Mouse (Mus musculus): Measurements from ENCODE around the gene Fam20a.

Fam20a gene

GRCm38 (mm10) chr11:109715311-109715781 lies 6.7 kb downstream of the Fam20a start:
- no peak for DNase-seq

- no peak for DNase-seq
These were observed 7.5 kb downstream of the Fam20a start for GRCm38 (mm10) chr11:109714341-109715247.

GRCm38 (mm10) chr11:109709501-109709900 lies 12.6 kb downstream of the Fam20a start:
- DNase-seq = no peak

- DNase-seq = no peak
These were observed 13.3 kb downstream of the Fam20a start for GRCm38 (mm10) chr11:109708786-109709185.

- DNase-seq = no peak
These were observed 14.6 kb downstream of the Fam20a start for GRCm38 (mm10) chr11:109707442-109707841.

- DNase-seq = no peak
These were observed 15.5 kb downstream of the Fam20a start for GRCm38 (mm10) chr11:109706586-109706985.

- DNase-seq = no peak
These were observed 16.0 kb downstream of the Fam20a start for GRCm38 (mm10) chr11:109706055-109706412.

- DNase-seq = no peak
These were observed 16.6 kb downstream of the Fam20a start for GRCm38 (mm10) chr11:109705336-109706054.

GRCm38 (mm10) chr11:109704311-109705205 lies 17.5 kb downstream of the Fam20a start:
- DNase-seq = no peak

GRCm38 (mm10) chr11:109703845-109704244 lies 18.2 kb downstream of the Fam20a start:
- DNase-seq = no peak

GRCm38 (mm10) chr11:109702031-109702815 lies 19.9 kb downstream of the Fam20a start:
- DNase-seq = no peak

- DNase-seq = no peak
These were observed 21.3 kb downstream of the Fam20a start for GRCm38 (mm10) chr11:109700761-109701160.

GRCm38 (mm10) chr11:109699784-109700183 lies 22.3 kb downstream of the Fam20a start:
- DNase-seq = peak; percentile 6 to 9

GRCm38 (mm10) chr11:109698740-109699139 lies 23.3 kb downstream of the Fam20a start:
- DNase-seq = no peak

GRCm38 (mm10) chr11:109697089-109697643 lies 24.9 kb downstream of the Fam20a start:
- no peak for DNase-seq

- DNase-seq = no peak
These were observed 25.6 kb downstream of the Fam20a start for GRCm38 (mm10) chr11:109696519-109696918.

- no peak for DNase-seq
These were observed 29.3 kb downstream of the Fam20a start for GRCm38 (mm10) chr11:109692737-109693136.

GRCm38 (mm10) chr11:109689539-109689938 lies 32.5 kb downstream of the Fam20a start:
- DNase-seq = no peak

GRCm38 (mm10) chr11:109682221-109682620 lies 39.9 kb downstream of the Fam20a start:
- DNase-seq = no peak

- DNase-seq = no peak
These were observed 40.5 kb downstream of the Fam20a start for GRCm38 (mm10) chr11:109681556-109681955.

- DNase-seq = no peak
These were observed 41.1 kb downstream of the Fam20a start for GRCm38 (mm10) chr11:109680934-109681333.

- DNase-seq = no peak
These were observed 43.8 kb downstream of the Fam20a start for GRCm38 (mm10) chr11:109678291-109678690.
